Mouse (Mus musculus) liver, adult 2 months (tissue): ENCODE data around the gene Gimap8.

Source experiments
- CTCF ChIP-seq: fragments of 200-500 bp; IDR thresholded peaks from 2 replicates; pipeline ENCODE4 v1.5.1; 2011; ENCODE audit warnings: low read depth, low read length, control low read depth
- POLR2A ChIP-seq: fragments of 200-500 bp; IDR thresholded peaks from 2 replicates; pipeline ENCODE4 v1.6.1; 2011; ENCODE audit warnings: low read length, control low read depth; ENCODE audit not compliant: insufficient read depth; ENCODE audit errors: extremely low read depth

- TF ChIP-seq POLR2A (no peak), CTCF (no peak)
Observed at GRCm38 (mm10) chr6:48614756-48615155, 32.3 kb upstream of the Gimap8 start.
